Mouse (Mus musculus) midbrain, embryonic 10.5 days (tissue): Measurements from ENCODE around the gene Gm6793. TPM values are rescaled to one million over a fixed set of nuclear protein-coding genes. Genes with fewer than 3 reads are reported as not detected.
A peak's percentile ranks its signal among the peaks of the same experiment; 100 is the strongest.

Experiments used
- DNase-seq: peaks from one replicate; pipeline ENCODE4 v3.0.0-alpha.2; 2017; ENCODE audit warnings: low spot score
- H3K27ac ChIP-seq: fragments of 300-500 bp; sonication (generic); replicated peaks from 2 replicates; pipeline ENCODE4 v1.5.1; 2016; ENCODE audit warnings: mild to moderate bottlenecking
- H3K27me3 ChIP-seq: fragments of 300-500 bp; sonication (generic); 2 replicates; pipeline ENCODE4 v1.6.1; 2016; ENCODE audit warnings: low read depth, mild to moderate bottlenecking; ENCODE audit not compliant: poor library complexity, severe bottlenecking
- H3K36me3 ChIP-seq: fragments of 300-500 bp; sonication (generic); 2 replicates; pipeline ENCODE4 v1.6.1; 2016; ENCODE audit warnings: mild to moderate bottlenecking, moderate library complexity
- H3K4me1 ChIP-seq: fragments of 300-500 bp; sonication (generic); 2 replicates; pipeline ENCODE4 v1.6.1; 2016
- H3K4me3 ChIP-seq: fragments of 300-500 bp; sonication (generic); 2 replicates; pipeline ENCODE4 v1.5.1; 2016; ENCODE audit warnings: mild to moderate bottlenecking, moderate library complexity
- H3K9me3 ChIP-seq: fragments of 300-500 bp; sonication (generic); replicated peaks from 2 replicates; pipeline ENCODE4 v1.6.1; 2016; ENCODE audit warnings: mild to moderate bottlenecking
- WGBS: fragments of 180-500 bp; shearing (Covaris S2); methylation state at CpG from one replicate; pipeline ENCODE4 v1.1.7; 2016; 5-methylcytosine and 5-hydroxymethylcytosine counted together
- polyA plus RNA-seq: library from polyadenylated mRNA; unstranded; fragments of >200 nt; fragmentation: Nextera tagmentation; extraction: Ambion mirVana; gene quantifications from 2 replicates; pipeline ENCODE4 v1.2.1, GENCODE M21; 2016

Gene Gm6793
- polyA plus RNA-seq, 1 experiment from 2014 or later, result 0.26 TPM

DNA sequence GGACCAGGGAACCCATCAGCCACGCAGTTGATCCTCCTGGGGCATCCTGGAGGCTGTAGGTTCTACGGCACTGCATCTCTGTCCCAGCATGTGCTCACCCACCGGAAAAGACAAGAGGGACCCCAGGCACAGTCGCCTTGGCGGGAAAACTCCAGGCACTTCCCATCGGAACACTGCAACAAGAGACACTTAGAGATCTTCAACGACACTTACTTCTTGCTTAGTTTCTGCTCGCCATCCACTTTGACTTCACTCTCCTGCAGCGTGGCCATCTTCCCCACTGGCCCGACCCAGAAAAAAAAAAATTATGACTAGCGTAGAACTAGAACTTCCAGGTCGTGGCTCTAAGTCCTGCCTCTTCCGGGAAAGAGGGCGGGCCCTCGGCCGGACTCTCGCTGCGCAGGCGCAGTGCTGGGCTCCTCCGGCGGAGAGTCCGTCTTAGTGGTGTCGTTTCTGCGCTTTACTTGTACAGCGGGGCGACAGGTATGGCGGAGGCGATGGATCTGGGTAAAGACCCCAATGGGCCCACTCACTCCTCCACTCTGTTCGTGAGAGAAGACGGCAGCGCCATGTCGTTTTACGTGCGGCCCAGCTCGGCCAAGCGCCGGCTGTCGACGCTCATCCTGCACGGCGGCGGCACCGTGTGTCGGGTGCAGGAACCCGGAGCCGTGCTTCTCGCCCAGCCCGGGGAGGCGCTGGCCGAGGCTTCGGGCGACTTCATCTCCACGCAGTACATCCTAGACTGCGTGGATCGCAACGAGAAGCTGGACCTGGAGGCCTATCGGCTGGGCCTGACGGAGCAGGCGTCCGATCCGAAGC lies 3.6 kb downstream of the Gm6793 start, which contains the start of the genes Kars and Terf2ip:
Kars (minus strand) TSS at position 327 of the 819 bp plus-strand sequence.
Terf2ip (plus strand) TSS at position 402 of the 819 bp plus-strand sequence.
- under 1% methylated on average over 61 of the region's 61 CpGs for WGBS
- Histone ChIP-seq H3K27ac (peak within 1 kb of the TSS; percentile 88), H3K36me3 (peaks cover 24% of the 10 kb centered on the region), H3K4me3 (peak within 1 kb of the TSS; percentile 97), H3K9me3 (no peaks in the 10 kb centered on the region), H3K4me1 (peaks cover 29% of the 10 kb centered on the region), H3K27me3 (no peaks in the 10 kb centered on the region)
- peak; percentile 94 for DNase-seq

DNA sequence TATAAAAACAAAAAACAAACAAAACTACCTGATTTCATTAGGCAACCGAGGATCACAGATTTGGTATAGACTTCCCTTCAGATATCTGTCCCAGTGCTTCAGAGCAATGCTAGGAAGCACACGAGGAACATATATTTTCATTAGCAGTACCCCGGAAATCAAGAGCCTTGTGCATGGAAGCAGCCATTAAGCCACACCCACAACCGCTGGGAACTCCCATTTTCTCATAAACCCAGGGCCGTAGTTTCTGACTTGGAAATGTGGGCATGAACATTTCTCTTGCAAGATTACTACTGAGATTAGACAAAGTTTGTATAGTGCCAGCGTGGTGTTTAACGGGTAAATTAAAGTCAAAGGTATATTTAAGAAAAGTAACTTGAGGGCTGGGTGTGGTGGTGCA lies 5.3 kb downstream of the Gm6793 start:
- no peaks in the 10 kb centered on the region for H3K9me3 ChIP-seq
- DNase-seq, result no peak
- 95% methylated on average over 7 of the region's 7 CpGs for WGBS
- peaks cover 29% of the 10 kb centered on the region for H3K4me1 ChIP-seq
- H3K27ac ChIP-seq, result no peak overlapping the region
- H3K4me3 ChIP-seq, result peak overlapping the region; percentile 97; the same call in 1 of the 2 replicates
- no peaks in the 10 kb centered on the region for H3K27me3 ChIP-seq
- H3K36me3 ChIP-seq, result peaks cover 38% of the 10 kb centered on the region

DNA sequence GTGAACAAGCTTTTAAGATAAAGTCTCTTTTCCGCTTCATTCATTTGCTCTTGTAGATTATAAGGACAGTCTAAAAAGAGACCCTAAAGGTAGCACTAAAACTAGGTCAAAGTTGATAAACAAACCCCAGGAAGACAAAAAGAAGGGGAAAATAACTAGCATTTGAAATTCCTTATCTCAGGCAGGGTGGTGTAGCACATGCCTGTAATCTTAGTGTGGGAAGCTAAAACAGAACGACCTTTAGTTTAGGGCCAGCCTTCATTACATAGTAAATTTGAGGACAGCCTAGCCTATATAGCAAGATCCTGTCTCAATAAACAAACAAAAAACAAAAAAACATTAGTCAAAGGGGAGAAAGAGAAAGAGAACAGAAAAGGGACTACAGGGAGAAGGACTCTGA lies 7.2 kb downstream of the Gm6793 start:
- Histone ChIP-seq H3K9me3 (no peaks in the 10 kb centered on the region), H3K27ac (no peak overlapping the region), H3K4me1 (peaks cover 22% of the 10 kb centered on the region), H3K36me3 (peaks cover 56% of the 10 kb centered on the region), H3K27me3 (no peaks in the 10 kb centered on the region), H3K4me3 (no peak overlapping the region)
- WGBS, result 94% methylated on average over 2 of the region's 2 CpGs
- no peak for DNase-seq

DNA sequence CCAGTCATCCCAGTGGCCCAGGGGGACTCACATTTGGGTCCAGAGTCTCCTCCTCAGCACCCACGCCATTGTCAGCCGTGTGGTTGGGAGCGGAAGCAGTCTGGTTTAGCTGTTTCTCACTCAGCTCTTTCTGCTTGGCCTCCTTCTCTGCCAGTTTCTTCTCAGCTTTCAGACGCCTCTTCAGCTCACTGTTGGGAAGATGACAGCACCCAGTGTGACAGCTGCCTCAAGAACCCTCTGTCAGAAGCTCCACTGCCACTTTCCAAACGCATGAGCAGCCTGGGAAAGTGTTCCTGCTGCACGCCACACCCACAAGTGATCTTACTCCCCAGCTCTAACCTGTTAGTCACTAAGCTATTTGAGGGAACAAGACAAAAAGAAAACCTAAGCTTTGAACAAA lies 9.2 kb downstream of the Gm6793 start:
- Histone ChIP-seq H3K36me3 (peaks cover 76% of the 10 kb centered on the region), H3K27me3 (no peaks in the 10 kb centered on the region), H3K4me3 (no peak overlapping the region), H3K27ac (no peak overlapping the region), H3K4me1 (peaks cover 12% of the 10 kb centered on the region), H3K9me3 (no peaks in the 10 kb centered on the region)
- no peak for DNase-seq
- WGBS, result 90% methylated on average over 6 of the region's 6 CpGs

DNA sequence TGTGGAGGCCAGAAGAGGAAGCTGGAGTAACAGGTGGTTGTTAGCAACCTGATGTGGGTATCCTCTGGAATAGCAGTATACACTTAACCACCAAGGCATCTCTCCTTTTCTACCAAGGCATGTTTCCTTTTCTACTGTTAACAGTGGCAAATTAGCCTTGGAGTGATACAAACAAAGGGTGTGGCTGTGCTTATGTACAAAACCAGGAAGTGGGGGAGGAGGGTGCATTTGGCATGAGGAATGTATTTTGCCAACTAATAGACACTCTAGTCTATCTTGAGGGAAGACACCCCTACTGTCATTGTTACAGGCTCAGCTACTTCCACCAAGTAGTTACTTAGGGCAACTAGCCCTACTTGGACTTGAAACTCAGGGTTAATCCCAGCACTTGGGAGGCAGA lies 10.1 kb downstream of the Gm6793 start:
- Histone ChIP-seq H3K27me3 (no peaks in the 10 kb centered on the region), H3K27ac (no peak overlapping the region), H3K9me3 (no peaks in the 10 kb centered on the region), H3K4me3 (no peak overlapping the region), H3K36me3 (peaks cover 85% of the 10 kb centered on the region), H3K4me1 (peaks cover 3% of the 10 kb centered on the region; the same call in 1 of the 2 replicates)
- DNase-seq, result no peak

DNA sequence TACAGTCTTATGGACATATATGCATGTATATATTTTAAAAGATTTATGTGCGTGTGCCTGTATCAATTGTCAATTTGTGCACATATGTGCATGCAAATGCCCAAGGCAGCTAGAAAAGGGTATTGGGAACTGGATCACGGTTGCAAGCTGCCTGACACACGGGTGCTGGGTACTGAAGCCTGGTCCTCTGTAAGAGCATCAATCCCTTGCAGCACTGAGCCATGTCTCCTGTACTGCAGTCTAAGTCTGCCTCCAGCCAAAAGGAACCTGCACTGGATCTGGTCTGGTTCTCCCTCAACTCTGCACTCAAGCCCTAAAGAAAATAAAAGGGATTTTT lies 22.2 kb downstream of the Gm6793 start:
- H3K9me3 ChIP-seq, result no peaks in the 10 kb centered on the region
- no peaks in the 10 kb centered on the region for H3K27me3 ChIP-seq
- 76% methylated on average over 3 of the region's 3 CpGs for WGBS
- peaks cover 71% of the 10 kb centered on the region for H3K36me3 ChIP-seq
- peaks cover 11% of the 10 kb centered on the region for H3K4me1 ChIP-seq
- no peak overlapping the region for H3K4me3 ChIP-seq
- no peak for DNase-seq
- H3K27ac ChIP-seq, result no peak overlapping the region

DNA sequence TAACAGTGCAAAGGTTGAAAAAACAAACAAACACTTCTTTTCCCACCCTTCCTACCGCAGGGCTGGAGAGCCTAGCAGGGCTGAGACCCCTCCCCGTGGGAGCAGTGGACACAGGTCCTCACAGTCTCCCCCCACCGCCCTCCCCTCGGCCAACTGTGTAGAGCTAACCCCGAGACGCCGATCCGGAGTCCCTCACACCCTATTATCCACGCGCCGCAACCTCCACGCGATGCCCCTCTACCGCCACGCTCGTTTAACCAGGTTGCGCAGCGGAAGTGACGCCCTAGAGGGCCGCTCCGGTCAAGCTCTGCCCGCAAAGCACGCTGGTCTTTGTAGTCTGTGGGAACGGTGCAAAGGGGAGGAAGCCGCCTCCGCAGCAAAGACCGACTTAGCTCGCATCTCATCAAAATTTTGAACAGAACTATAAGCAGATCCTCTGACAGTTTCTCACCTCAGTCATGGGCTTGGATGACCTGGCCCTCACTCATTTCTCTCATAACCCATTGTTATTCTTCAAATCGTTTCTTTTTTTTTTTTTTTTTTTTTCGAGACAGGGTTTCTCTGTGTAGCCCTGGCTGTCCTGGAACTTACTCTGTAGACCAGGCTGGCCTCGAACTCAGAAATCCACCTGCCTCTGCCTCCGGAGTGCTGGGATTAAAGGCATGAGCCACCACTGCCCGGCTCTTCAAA lies 22.7 kb downstream of the Gm6793 start, which contains the start of gene Adat1:
Adat1 (minus strand) TSS at position 290 of the 690 bp plus-strand sequence.
- peaks cover 71% of the 10 kb centered on the region for H3K36me3 ChIP-seq
- H3K27ac ChIP-seq, result peak within 1 kb of the TSS; percentile 90
- WGBS, result 6% methylated on average over 33 of the region's 33 CpGs

DNA sequence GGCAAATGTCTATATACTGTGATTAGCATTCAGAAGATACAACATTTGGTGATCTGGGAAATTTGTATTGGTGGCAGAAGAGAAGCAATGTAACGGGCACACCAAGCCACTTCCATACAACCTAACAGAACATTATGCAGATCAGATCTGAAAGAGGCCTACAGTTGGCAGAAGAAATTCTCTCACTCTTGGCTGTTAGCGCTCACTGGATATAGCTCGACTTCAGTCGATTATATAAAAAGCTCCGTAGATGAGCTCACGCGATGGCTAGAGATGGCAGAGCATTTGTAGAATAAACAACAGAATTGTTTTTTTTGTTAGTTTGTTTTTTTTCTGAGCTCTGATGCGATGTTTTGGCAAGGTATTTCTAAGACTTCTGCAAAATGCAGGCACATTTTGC lies 23.6 kb downstream of the Gm6793 start:
- DNase-seq, result no peak
- Histone ChIP-seq H3K27me3 (no peaks in the 10 kb centered on the region), H3K27ac (peak overlapping the region; percentile 90; the same call in 1 of the 2 replicates), H3K4me1 (peaks cover 11% of the 10 kb centered on the region), H3K36me3 (peaks cover 68% of the 10 kb centered on the region), H3K4me3 (peak overlapping the region; percentile 85), H3K9me3 (no peaks in the 10 kb centered on the region)
- WGBS, result 74% methylated on average over 8 of the region's 8 CpGs

More for the DNA sequence above, 22.7 kb downstream of the Gm6793 start, which contains the start of gene Adat1:
- Histone ChIP-seq H3K4me1 (peaks cover 11% of the 10 kb centered on the region), H3K27me3 (no peaks in the 10 kb centered on the region), H3K9me3 (no peaks in the 10 kb centered on the region), H3K4me3 (peak within 1 kb of the TSS; percentile 85)
- peak; percentile 90 for DNase-seq

DNA sequence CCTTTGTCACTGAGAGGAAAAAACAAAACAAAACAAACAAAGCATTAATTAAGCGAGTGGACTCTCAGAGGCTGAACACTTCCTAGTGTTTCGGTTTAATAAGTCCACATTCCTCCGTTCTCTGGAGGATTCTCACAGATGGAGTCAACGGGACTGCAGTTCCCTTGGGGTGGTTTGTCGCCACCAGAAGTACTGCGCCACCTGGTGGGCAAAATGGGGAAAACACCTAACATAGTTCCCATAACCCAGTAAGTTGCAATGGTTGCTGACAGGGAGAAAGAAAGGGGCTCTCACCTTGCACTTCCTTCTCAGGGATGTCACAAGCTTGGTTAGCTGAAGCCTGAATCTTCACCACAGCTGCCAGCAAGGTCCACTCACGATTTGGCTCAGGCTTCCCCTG lies 24.9 kb downstream of the Gm6793 start:
- Histone ChIP-seq H3K27me3 (no peaks in the 10 kb centered on the region), H3K36me3 (peaks cover 68% of the 10 kb centered on the region), H3K27ac (no peak overlapping the region), H3K9me3 (no peaks in the 10 kb centered on the region), H3K4me3 (no peak overlapping the region), H3K4me1 (peaks cover 11% of the 10 kb centered on the region)
- DNase-seq, result peak; percentile 79
- WGBS, result 23% methylated on average over 7 of the region's 7 CpGs

DNA sequence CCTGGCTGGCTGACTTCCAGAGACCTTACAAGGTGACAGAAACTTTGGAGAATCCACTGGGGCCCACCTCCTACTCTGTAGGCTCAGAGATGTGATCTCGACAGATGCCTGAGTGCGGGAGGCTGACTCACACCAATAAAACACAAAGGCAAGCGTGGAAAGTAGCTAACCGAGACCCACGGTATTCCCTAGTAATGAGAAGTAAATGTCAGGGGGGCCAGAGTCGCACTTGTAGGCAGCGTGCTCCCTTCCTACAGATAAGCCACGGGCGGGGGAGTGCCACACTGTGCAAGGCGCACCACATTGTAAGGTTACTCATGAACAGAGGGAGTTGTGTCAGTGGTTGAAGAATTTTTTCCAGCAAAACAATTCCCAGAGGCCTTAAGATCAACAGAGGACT lies 30.3 kb downstream of the Gm6793 start:
- no peaks in the 10 kb centered on the region for H3K4me1 ChIP-seq
- no peak overlapping the region for H3K4me3 ChIP-seq
- WGBS, result 86% methylated on average over 10 of the region's 10 CpGs
- no peaks in the 10 kb centered on the region for H3K9me3 ChIP-seq
- H3K27me3 ChIP-seq, result no peaks in the 10 kb centered on the region
- no peak for DNase-seq
- H3K27ac ChIP-seq, result no peak overlapping the region
- peaks cover 90% of the 10 kb centered on the region for H3K36me3 ChIP-seq

DNA sequence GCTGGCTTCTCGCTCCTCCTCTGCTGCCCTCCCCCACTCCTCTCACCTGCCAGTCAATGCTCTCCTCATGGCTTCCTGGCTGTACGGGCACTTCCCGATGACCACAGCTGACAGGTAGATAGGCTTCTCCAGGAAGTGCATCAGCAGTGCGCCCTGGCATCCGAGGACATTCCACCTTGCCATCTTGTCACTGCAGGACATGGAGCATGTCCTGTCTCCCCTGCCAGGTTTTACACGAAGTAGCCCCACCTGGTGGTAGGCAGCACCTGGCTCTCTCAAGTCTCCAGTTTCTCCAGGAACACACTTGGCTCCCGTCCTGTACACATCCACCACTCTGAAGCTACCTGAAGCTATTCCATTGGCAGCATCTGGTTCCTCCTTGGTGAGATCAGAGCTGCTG lies 32.7 kb downstream of the Gm6793 start:
- no peak overlapping the region for H3K27ac ChIP-seq
- no peak overlapping the region for H3K4me3 ChIP-seq
- WGBS, result 84% methylated on average over 7 of the region's 7 CpGs
- H3K9me3 ChIP-seq, result no peaks in the 10 kb centered on the region
- peaks cover 89% of the 10 kb centered on the region for H3K36me3 ChIP-seq
- H3K4me1 ChIP-seq, result peaks cover 4% of the 10 kb centered on the region; the same call in 1 of the 2 replicates
- H3K27me3 ChIP-seq, result no peaks in the 10 kb centered on the region
- no peak for DNase-seq

DNA sequence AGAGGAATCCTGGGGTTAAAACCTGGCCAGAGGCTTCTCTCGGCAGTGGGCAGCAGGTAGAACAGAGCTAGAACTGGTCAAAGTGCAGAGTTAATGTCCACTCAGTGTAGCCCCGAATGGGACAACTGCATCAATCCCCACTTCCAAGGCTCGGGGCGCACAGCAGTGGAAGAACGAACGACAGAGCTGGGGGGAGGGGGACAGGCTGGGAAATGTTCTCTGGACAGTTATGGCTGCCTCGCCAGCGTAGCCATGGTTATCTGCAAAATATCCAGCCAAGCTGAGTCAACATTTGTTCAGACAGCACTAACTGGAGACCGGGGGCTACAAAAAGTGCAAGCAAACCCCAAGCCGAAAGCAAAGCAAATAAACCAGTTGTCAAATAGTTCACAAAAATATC lies 36.7 kb downstream of the Gm6793 start:
- Histone ChIP-seq H3K36me3 (peaks cover 93% of the 10 kb centered on the region), H3K9me3 (peaks cover 12% of the 10 kb centered on the region), H3K27ac (peak overlapping the region; percentile 70; the same call in 1 of the 2 replicates), H3K4me1 (peaks cover 4% of the 10 kb centered on the region; the same call in 1 of the 2 replicates), H3K4me3 (no peak overlapping the region), H3K27me3 (no peaks in the 10 kb centered on the region)
- 87% methylated on average over 10 of the region's 10 CpGs for WGBS
- DNase-seq, result no peak

DNA sequence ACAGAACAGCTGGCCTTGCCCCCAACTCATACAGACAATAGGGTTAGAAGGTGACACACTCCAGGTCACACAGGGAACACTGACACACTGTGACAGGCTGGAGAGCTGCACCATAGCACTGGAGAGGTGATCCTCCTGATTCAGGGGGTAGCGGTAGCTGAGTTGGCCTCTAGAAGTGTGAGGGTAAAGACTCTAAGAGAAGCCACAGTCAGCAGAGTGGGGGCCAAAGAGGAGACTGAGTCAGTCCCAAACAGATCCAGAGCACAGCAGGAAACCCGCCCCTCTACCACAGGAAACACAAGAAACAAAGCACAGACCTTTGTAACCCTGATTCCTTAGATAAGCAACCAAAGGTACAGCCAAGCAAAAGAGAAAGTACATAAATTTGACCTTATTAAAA lies 38.5 kb downstream of the Gm6793 start:
- H3K4me1 ChIP-seq, result peaks cover 4% of the 10 kb centered on the region; the same call in 1 of the 2 replicates
- WGBS, result 90% methylated on average over 2 of the region's 2 CpGs
- no peak overlapping the region for H3K27ac ChIP-seq
- H3K9me3 ChIP-seq, result peaks cover 12% of the 10 kb centered on the region
- no peak for DNase-seq
- no peak overlapping the region for H3K4me3 ChIP-seq
- no peaks in the 10 kb centered on the region for H3K27me3 ChIP-seq
- H3K36me3 ChIP-seq, result peaks cover 93% of the 10 kb centered on the region
